Mouse (Mus musculus): Measurements from ENCODE around the gene Cd209e. TPM values are rescaled to one million over a fixed set of nuclear protein-coding genes. Genes with fewer than 3 reads are reported as not detected.
"Not testable (repeated sequence)": the region's sequence is repeated elsewhere in the genome, so short reads cannot be mapped to it uniquely, and the experiment has no call there.

The Cd209e gene
- total RNA-seq (2015) = not detected in 2 replicates
- total RNA-seq (2017) = not detected in 2 replicates

DNA sequence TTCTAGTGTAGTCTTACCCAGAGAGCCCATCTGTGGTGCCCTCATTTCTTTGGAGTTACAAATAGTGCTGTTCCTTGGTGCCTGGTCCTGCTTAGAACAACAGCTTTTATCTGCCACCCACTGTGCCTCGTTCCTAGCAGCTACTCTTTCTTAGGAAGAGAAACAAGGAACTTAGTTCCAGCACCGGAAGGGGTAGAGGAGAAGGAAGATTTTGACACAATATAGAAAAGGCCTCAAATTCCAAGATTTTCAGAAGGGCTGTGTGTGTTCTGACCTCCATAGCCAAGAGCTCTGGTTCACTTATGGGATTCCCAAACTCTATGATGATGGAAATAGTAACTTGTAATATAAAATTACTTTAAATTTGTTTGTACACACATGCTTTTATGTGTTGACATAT is at the start of gene Cd209e:
Gene Cd209e, minus strand, starts transcription at position 101 of the 400 bp plus-strand sequence.
- no peak for ATAC-seq (replicated peaks; ENCODE audit: poor library complexity)

DNA sequence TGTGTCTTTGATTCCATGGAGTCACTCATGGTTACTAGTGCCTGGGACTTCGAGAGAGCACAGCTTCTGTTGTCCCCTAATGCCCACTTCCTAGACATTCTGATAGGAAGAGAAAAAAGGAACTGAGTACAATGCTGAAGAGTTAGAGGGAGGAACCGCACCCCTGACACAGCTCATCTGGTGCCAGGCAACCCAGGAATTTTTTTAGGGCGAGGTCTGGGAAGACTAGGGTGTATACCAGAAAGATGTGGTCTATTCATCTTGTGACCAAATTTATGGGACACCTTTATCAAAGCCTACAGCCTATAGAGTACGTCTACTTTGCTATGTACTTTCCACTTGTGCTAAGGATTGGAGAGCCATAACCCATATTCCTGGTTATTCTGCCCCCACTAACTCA is 24.3 kb upstream of the Cd209e start, which contains the start of gene Cd209d:
Gene Cd209d, minus strand, starts transcription at position 101 of the 400 bp plus-strand sequence.
- no peak for ATAC-seq (replicated peaks; ENCODE audit: poor library complexity)

DNA sequence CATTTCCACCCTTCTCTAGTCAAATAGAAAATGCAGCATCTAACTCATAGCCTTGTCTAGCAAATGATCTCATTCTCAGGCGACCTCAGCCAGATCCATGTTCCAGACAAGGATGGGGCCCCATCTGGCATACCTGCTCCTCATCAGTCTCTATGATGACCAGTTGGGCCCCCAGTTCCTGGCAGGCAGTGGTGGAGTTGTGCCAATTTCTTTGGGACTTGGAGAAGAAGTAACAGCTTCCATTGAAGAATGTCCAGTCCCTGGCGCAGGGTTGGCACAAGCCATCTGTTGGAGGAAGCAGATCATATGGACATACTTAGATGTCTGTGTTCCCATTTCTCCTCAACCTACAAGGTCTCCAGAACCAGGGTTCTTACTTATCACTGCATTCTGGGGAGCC is 22.0 kb upstream of the Cd209e start:
- ATAC-seq (replicated peaks; ENCODE audit: poor library complexity) = no peak

DNA sequence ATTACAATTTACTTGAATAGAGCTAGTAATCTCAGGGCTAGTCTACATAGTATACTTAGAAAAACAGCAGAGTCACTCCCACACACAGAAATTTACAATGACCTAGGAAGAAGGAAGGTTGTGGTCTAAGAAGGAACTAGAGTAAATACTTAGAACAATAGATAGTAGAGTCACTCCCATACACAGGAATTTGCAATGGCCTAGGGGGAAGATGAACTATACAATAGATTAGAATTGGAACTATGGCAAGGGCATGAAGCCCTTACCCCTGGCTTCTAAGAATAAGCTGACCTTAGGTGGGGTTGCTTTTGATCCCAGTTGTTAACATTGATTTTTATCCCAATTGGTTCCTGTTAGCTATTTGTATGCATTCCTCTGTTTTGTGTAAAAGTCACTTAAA is 8.6 kb upstream of the Cd209e start:
- ATAC-seq (replicated peaks; ENCODE audit: poor library complexity) = not testable (repeated sequence)

DNA sequence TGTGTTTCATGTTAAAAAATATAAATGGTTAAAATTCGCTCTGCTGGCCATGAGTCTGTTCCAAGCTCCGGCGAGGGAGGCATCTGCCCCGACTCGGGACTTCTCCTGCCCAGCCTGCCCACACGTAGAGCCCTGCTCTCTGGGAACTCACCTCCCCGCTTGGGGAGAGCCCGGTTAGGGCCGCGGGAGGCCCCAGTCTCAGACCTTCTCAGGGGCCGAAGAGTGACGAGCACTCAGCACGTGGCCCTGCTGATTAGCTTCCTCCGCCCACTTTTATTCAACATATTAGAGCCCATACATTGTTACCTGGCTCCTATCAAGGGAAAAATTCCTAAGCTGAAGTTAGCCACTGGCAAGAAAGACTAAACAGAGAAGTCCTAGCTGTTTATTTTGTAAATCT is 51.0 kb downstream of the Cd209e start:
- no peak for ATAC-seq (replicated peaks; ENCODE audit: poor library complexity)

Other genes starting within 250 kb of the Cd209e start
- 16.5 and 20.1 TPM in 2 replicates for gene Xab2, start 233.0 kb downstream of the Cd209e start, total RNA-seq (2015)
- gene Xab2, start 233.0 kb downstream of the Cd209e start, total RNA-seq (2017) = 55.5 and 56.5 TPM in 2 replicates
- 131 and 181 TPM in 2 replicates for gene Pet100, start 232.8 kb downstream of the Cd209e start, total RNA-seq (2015)
- gene Pet100, start 232.8 kb downstream of the Cd209e start, total RNA-seq (2017) = 255 and 285 TPM in 2 replicates
- gene Pcp2, start 228.8 kb downstream of the Cd209e start, total RNA-seq (2015) = not detected in 2 replicates
- not detected in 2 replicates for gene Pcp2, start 228.8 kb downstream of the Cd209e start, total RNA-seq (2017)
- 113 and 143 TPM in 2 replicates for gene Stxbp2, start 223.4 kb downstream of the Cd209e start, total RNA-seq (2015)
- 93.7 and 166 TPM in 2 replicates for gene Stxbp2, start 223.4 kb downstream of the Cd209e start, total RNA-seq (2017)
- gene Retn, start 198.5 kb downstream of the Cd209e start, total RNA-seq (2015) = 0.56 TPM in 1 of 2 replicates, not detected in the other
- not detected in 2 replicates for gene Retn, start 198.5 kb downstream of the Cd209e start, total RNA-seq (2017)
- gene Mcemp1, start 188.6 kb downstream of the Cd209e start, total RNA-seq (2015) = 21.5 and 30.3 TPM in 2 replicates
- gene Mcemp1, start 188.6 kb downstream of the Cd209e start, total RNA-seq (2017) = 16.0 TPM in 2 replicates
- gene Fcor, start 181.9 kb downstream of the Cd209e start, total RNA-seq (2015) = 22.6 and 25.4 TPM in 2 replicates
- gene Fcor, start 181.9 kb downstream of the Cd209e start, total RNA-seq (2017) = 10.5 and 15.2 TPM in 2 replicates
- gene Trappc5, start 178.0 kb downstream of the Cd209e start, total RNA-seq (2015) = 19.6 and 22.8 TPM in 2 replicates
- gene Trappc5, start 178.0 kb downstream of the Cd209e start, total RNA-seq (2017) = 37.7 and 38.5 TPM in 2 replicates
- not detected in 2 replicates for gene Fcer2a, start 160.1 kb downstream of the Cd209e start, total RNA-seq (2015)
- not detected in 2 replicates for gene Fcer2a, start 160.1 kb downstream of the Cd209e start, total RNA-seq (2017)
- not detected in 2 replicates for gene Clec4g, start 133.7 kb downstream of the Cd209e start, total RNA-seq (2015)
- gene Clec4g, start 133.7 kb downstream of the Cd209e start, total RNA-seq (2017) = not detected in 2 replicates
- gene Cd209a, start 105.3 kb downstream of the Cd209e start, total RNA-seq (2015) = 0.35 and 2.1 TPM in 2 replicates
- 0.37 and 0.84 TPM in 2 replicates for gene Cd209a, start 105.3 kb downstream of the Cd209e start, total RNA-seq (2017)
- not detected in 2 replicates for gene Cd209d, start 24.2 kb upstream of the Cd209e start, total RNA-seq (2015)
- gene Cd209d, start 24.2 kb upstream of the Cd209e start, total RNA-seq (2017) = not detected in 2 replicates
- gene Cd209b, start 72.5 kb upstream of the Cd209e start, total RNA-seq (2015) = not detected in 2 replicates
- not detected in 2 replicates for gene Cd209b, start 72.5 kb upstream of the Cd209e start, total RNA-seq (2017)
- gene Cd209c, start 100.4 kb upstream of the Cd209e start, total RNA-seq (2015) = not detected in 2 replicates
- not detected in 2 replicates for gene Cd209c, start 100.4 kb upstream of the Cd209e start, total RNA-seq (2017)

All from megakaryocyte progenitor cell, adult 5-6 weeks (primary cell).